Comparison of ENCODE assay signal across 14 mouse cellular contexts in the genomic region with DNA sequence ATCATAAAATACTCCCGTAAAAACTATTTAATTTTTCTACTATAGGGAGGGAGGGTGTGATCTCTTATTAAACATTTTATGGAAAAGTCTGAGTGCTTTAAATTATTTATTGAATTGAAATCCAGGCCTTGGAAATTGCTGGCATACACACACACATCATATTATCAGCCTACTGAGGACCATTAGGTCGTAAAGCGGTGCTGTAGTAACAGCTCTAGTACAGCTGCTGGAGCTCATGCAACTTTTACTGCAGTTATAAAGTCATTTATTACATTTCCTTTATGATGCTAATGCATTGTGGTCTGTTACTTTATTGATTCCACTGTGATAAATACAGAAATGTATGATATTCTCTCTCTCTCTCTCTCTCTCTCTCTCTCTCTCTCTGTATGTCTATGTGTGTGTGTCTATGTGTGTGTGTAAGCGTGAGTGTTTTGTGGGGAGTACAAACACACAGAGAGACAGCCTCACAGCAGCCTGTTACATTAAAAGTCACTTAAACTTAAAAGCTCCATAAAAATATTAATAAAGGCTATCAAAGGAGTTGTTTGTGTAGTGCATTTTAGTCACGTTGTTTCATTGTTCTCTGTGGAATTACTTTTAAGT.
"Had no signal": no experiment of that assay in that cellular context is flagged by ENCODE, and none has a peak within 500 bp of the region (broad histone marks: within the 10 kb centered on the region; RNA-seq: fewer than 3 reads in every experiment).

No protein-coding gene starts in this region.

- DNase-seq: kidney, adult 8-10 months; kidney, postnatal 36 days; layer of hippocampus, adult 9-11 months; layer of hippocampus, postnatal 36 days; lung, adult 18-20 months; right cerebral cortex, postnatal 14 days; thymus, postnatal 36 days had no signal

- H3K9ac ChIP-seq: liver, embryonic 14.5 days; midbrain, embryonic 15.5 days; stomach, embryonic 15.5 days had no signal

- H3K4me3 ChIP-seq: midbrain, embryonic 10.5 days; midbrain, embryonic 15.5 days; stomach, embryonic 15.5 days had no signal

- ATAC-seq: hindbrain, embryonic 16.5 days; inflammation-experienced regulatory T-cells, adult 6 months; midbrain, embryonic 15.5 days had no signal

- H3K36me3 ChIP-seq: midbrain, embryonic 10.5 days; midbrain, embryonic 15.5 days; stomach, embryonic 15.5 days had no signal

- H3K27me3 ChIP-seq: midbrain, embryonic 15.5 days; stomach, embryonic 15.5 days had no signal

- H3K4me1 ChIP-seq: midbrain, embryonic 10.5 days; midbrain, embryonic 15.5 days; stomach, embryonic 15.5 days had no signal

- H3K27ac ChIP-seq: kidney, postnatal 0 days; liver, embryonic 14.5 days; midbrain, embryonic 10.5 days; midbrain, embryonic 15.5 days; stomach, embryonic 15.5 days had no signal

- H3K9me3 ChIP-seq: midbrain, embryonic 10.5 days; midbrain, embryonic 15.5 days; stomach, embryonic 15.5 days had no signal

- H3K4me2 ChIP-seq: midbrain, embryonic 15.5 days; stomach, embryonic 15.5 days had no signal
